Mouse (Mus musculus): ENCODE results near the gene Drosha.

The Drosha gene

GRCm38 (mm10) chr15:12824965-12825364, 350 bp downstream of the Drosha start:
- in situ Hi-C loops (cut with MboI; ENCODE audit: low sequenced_read_pairs) = loop anchor here (25.0 kb wide), 1 partner anchor 638 kb away; no protein-coding TSS in a partner anchor

- in situ Hi-C loops (cut with MboI; ENCODE audit: low sequenced_read_pairs) = no loop called here
Observed at GRCm38 (mm10) chr15:12825408-12825807, 793 bp downstream of the Drosha start.

GRCm38 (mm10) chr15:12829878-12830277, 5.3 kb downstream of the Drosha start:
- in situ Hi-C loops (cut with MboI; ENCODE audit: low sequenced_read_pairs) = no loop called here

- in situ Hi-C loops (cut with MboI; ENCODE audit: low sequenced_read_pairs) = no loop called here
Observed at GRCm38 (mm10) chr15:12832599-12832998, 8.0 kb downstream of the Drosha start.

- in situ Hi-C loops (cut with MboI; ENCODE audit: low sequenced_read_pairs) = no loop called here
Observed at GRCm38 (mm10) chr15:12833385-12833784, 8.8 kb downstream of the Drosha start.

- in situ Hi-C loops (cut with MboI; ENCODE audit: low sequenced_read_pairs) = no loop called here
Observed at GRCm38 (mm10) chr15:12834231-12834630, 9.6 kb downstream of the Drosha start.

- in situ Hi-C loops (cut with MboI; ENCODE audit: low sequenced_read_pairs) = no loop called here
Observed at GRCm38 (mm10) chr15:12840737-12841136, 16.1 kb downstream of the Drosha start.

GRCm38 (mm10) chr15:12842833-12843232, 18.2 kb downstream of the Drosha start:
- in situ Hi-C loops (cut with MboI; ENCODE audit: low sequenced_read_pairs) = no loop called here

- in situ Hi-C loops (cut with MboI; ENCODE audit: low sequenced_read_pairs) = no loop called here
Observed at GRCm38 (mm10) chr15:12848196-12848975, 23.8 kb downstream of the Drosha start.

- in situ Hi-C loops (cut with MboI; ENCODE audit: low sequenced_read_pairs) = no loop called here
Observed at GRCm38 (mm10) chr15:12849373-12849772, 24.8 kb downstream of the Drosha start.

GRCm38 (mm10) chr15:12853471-12853870, 28.9 kb downstream of the Drosha start:
- in situ Hi-C loops (cut with MboI; ENCODE audit: low sequenced_read_pairs) = no loop called here

- in situ Hi-C loops (cut with MboI; ENCODE audit: low sequenced_read_pairs) = no loop called here
Observed at GRCm38 (mm10) chr15:12856780-12857179, 32.2 kb downstream of the Drosha start.

GRCm38 (mm10) chr15:12857840-12858516, 33.4 kb downstream of the Drosha start:
- in situ Hi-C loops (cut with MboI; ENCODE audit: low sequenced_read_pairs) = no loop called here

- in situ Hi-C loops (cut with MboI; ENCODE audit: low sequenced_read_pairs) = no loop called here
Observed at GRCm38 (mm10) chr15:12858645-12859044, 34.0 kb downstream of the Drosha start.

GRCm38 (mm10) chr15:12862061-12862460, 37.4 kb downstream of the Drosha start:
- in situ Hi-C loops (cut with MboI; ENCODE audit: low sequenced_read_pairs) = no loop called here

GRCm38 (mm10) chr15:12863669-12864068, 39.1 kb downstream of the Drosha start:
- in situ Hi-C loops (cut with MboI; ENCODE audit: low sequenced_read_pairs) = no loop called here

GRCm38 (mm10) chr15:12865595-12866314, 41.1 kb downstream of the Drosha start:
- in situ Hi-C loops (cut with MboI; ENCODE audit: low sequenced_read_pairs) = no loop called here

GRCm38 (mm10) chr15:12867269-12867668, 42.7 kb downstream of the Drosha start:
- in situ Hi-C loops (cut with MboI; ENCODE audit: low sequenced_read_pairs) = no loop called here

- in situ Hi-C loops (cut with MboI; ENCODE audit: low sequenced_read_pairs) = no loop called here
Observed at GRCm38 (mm10) chr15:12875442-12876176, 51.0 kb downstream of the Drosha start.

GRCm38 (mm10) chr15:12876266-12876665, 51.7 kb downstream of the Drosha start:
- in situ Hi-C loops (cut with MboI; ENCODE audit: low sequenced_read_pairs) = no loop called here

- in situ Hi-C loops (cut with MboI; ENCODE audit: low sequenced_read_pairs) = no loop called here
Observed at GRCm38 (mm10) chr15:12876881-12877280, 52.3 kb downstream of the Drosha start.
